Mouse (Mus musculus) testis, postnatal 10 days (tissue): ENCODE results near the gene Ppp1r1c.

Experiments
- DNase-seq: peaks from one replicate; pipeline ENCODE4 v3.0.0; 2021; ENCODE audit warnings: low spot score

Ppp1r1c gene

DNA sequence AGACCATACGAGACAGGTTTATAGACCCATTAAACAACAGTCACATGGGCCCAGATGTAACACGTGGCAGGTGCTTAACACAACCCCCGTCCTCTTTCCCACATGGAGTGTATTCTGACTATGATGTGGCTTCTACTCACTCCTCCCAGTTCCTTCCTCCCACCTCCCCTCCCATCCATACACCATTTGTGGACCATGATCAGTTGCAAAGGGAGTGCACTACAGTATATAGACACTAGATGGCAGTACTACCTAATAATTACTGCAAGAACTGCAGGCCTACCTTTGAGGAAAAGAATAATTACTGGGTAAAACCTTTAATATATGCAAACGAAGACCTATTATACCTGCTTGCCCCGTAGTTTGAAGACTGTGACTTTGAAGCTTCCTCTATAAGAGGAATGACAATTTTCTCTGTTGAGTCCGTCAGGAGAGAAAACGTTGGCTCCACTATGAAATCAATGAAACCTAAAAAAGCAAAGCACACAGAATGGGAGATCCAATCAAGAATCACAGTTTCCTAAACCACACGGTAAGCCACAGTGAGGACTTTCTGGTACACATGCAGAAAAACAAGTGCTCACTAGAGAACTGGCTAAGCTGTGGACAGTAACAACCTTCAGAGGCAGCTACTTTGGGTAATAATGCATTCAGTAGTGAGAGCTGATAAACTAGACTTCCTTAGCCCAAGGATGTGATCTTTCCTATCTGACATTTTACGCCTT is 157.9 kb downstream of the Ppp1r1c start:
- no peak for DNase-seq
